Mouse (Mus musculus): Measurements from ENCODE around the gene 9330182L06Rik.

Gene 9330182L06Rik

DNA sequence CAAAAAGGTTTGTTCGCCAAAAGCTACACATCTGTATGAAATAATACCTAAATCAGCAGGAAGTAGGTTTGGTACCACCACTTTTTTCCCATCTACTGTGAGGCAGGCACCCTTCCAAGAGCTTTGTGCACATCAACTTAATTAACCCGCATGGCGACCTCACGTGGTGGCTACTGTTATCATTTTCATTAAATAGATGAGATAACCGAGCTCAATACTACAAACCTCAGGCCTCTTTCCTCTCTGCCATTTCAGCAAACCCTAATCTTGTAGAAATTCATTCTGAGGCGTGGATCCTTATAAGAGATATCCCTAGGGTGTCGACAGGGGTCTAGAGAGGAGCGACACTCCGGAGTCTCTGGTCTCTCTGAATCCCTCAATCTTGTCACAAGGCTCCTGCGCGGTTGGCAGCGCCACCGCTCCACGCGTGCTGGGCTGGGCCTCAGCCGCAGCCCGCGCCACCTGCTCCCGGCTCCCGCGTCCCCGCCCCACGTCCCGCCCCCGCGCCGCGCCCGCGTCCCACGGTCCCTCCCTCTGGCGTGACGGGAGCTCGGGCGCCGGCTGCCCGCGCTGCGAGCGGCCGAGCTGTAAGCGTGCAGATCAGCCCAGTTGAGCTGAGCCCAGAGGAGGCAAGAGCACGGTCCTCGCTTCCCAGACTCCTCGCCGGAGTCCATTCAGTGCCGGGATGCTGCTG, at the start of gene 9330182L06Rik:
9330182L06Rik (plus strand) TSS at position 533 of the 694 bp plus-strand sequence.
- peak; percentile 51 to 59 for DNase-seq (ENCODE audit: low spot score in 2 of 2)

DNA sequence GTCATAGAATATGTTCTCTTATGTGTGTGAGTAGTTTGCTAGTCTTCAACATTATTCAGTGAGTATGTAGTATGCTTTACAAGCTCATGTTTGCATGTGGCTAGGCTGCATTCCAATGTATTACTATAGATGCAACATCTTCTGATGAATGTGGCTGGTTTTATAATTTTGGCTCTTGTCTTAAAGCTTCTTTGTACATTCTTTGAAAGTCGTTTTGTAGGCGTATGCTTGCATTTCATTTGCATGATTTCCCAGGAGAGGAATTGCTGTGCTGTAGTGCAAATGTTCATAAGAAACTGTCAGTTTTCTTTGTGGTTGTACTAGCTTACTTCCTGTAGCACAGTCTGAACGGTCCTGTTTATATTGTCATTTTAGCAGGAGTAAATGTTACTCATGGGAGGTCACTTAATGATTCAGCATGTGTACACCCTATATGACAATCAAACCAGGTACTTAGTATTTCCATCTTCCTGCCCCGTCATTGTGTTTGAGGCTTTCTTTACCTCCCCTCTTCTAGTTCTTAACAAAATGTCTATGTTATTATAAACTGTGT, 38.4 kb upstream of the 9330182L06Rik start:
- no peak for DNase-seq (ENCODE audit: low spot score in 2 of 2)

DNA sequence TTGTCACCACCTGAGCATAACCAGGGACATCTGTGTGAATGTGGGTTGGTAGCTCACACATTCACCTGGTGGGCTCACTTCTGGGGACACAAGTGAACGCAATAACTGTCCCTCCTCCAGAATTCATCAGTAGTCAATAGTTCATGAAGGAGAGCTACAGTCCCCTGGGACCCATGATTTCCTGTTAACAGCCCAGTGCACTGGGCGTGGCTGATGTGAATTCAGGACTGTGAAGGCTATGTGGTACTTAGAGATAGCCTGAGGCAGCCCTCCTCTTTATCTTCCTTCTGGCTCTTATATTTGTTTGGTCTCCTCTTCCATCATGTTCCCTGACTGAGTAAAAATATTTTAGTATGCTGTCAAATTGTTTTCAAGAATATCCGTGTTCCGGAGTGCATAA, 1.6 kb upstream of the 9330182L06Rik start:
- no peak for DNase-seq (ENCODE audit: low spot score in 2 of 2)

DNA sequence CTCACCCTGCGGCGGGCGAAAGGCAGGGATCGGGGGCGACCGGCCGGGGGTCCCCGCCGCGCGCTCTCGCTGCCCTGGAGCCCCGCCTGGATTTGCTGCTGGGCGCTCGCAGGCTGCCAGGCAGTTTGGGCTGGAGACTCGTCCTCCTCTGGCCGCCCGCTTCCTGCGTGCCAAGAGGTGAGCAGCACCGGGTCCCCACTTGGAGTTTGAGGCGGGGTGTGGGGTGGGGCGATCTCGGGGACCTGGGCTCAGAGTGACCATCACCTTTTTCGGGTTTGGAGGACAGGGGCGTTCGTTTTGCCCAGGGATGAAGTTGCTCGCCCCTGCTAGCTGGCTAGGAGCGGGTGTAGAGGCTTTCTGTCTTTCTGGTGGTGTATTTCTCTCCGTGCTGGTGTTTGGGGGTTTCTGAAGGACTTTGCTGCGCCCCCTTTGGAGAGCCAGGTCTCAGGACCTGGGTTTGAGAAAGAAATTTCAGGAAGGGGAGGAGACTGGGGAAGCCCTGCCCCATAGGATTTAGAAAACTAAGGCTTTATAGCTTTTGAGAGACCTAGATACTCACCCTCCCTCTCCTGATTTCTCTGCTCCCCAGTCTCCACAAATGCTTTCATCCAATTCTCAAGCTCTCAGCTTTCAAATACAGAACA, 484 bp downstream of the 9330182L06Rik start:
- DNase-seq (ENCODE audit: low spot score in 2 of 2), result peak; percentile 14 to 21

DNA sequence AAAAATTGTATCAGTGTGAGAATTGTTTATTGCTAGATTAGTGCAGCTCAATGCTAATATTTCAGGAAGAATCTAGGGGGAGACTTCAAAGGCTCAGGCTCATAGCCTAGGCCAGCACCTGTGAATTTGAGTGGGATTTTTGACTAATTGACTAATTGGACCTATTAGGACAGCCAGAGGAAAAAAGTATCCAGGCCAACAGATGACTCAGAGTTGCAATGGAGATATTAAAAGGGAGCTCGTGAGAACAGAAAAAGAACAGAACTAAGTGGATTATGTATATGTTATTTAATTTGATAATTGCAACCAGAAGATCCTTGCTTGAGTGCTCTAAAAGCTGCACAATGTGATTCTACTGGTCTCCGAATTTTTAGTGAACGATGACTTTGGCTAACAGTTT, 3.7 kb downstream of the 9330182L06Rik start:
- no peak for DNase-seq (ENCODE audit: low spot score in 2 of 2)

DNA sequence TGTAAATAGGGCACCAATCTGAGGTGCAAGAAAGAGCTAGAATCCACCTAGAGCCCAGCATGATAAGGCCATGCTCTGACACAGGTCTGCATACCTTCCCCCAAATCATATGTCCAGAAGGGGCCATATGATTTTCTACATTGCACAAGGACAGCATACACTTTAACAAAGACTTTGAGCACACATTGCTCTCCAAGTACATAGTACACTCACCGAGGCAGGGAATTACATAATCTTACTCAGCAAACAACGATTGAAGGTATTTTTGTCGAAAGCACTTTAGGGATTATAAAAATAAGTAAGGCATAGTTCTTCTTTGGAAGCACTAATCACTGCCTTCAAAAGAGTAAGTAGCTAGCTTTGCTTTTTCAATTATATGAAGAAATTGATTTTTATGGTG, 7.1 kb downstream of the 9330182L06Rik start:
- DNase-seq (ENCODE audit: low spot score in 2 of 2), result no peak

DNA sequence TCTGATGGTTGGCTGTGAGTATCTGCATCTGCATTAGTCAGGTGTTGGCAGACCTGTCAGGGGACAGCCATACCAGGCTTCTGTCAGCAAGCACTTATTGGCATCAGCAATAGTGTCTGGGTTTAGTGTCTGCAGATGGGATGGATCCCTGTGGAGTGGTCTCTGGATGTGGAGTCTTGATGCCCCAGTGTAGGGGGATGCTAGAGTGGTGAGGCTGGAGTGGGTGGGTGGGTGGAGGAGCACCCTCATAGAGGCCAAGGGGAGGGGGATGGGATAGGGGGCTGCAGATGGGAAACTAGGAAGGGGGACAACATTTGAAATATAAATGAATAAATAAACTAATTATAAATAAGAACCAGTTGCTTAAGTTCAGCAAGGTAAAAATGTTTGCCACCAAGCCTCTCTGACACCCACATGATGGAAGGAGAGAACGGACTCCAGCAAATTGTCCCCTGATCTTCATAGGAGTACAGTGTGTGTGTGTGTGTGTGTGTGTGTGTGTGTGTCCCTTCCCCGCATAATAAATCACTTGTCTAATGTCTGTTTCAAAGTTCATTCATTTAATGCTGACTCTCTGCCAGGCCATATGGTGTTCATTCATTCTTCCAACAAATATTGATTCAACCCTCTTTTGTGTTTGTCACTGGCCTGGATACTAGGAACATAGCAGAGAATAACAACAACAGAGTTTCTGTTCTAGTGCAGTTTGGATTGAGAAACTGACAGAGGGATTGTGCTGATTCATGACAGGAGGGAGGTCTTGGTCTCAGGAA, 30.0 kb downstream of the 9330182L06Rik start:
- DNase-seq (ENCODE audit: low spot score in 2 of 2), result no peak

DNA sequence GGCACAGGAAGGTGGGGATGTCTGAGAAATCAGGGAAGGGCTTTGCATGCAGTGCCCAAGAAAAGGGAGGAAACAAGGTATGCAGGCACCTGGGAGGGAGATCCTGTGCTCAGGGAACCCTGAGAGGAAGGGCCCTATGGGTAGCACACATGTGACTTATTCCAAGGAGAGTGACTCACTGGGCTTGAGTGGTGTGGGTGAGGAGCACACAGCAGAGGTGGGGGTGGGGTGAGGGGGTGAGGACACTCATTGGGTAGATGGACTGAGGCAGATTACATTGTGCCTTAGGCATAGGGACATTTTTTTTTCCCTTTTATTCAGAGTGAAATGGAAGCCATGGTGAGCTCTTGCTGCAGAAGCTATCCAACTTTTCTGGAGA, 30.6 kb downstream of the 9330182L06Rik start:
- DNase-seq (ENCODE audit: low spot score in 2 of 2), result no peak

DNA sequence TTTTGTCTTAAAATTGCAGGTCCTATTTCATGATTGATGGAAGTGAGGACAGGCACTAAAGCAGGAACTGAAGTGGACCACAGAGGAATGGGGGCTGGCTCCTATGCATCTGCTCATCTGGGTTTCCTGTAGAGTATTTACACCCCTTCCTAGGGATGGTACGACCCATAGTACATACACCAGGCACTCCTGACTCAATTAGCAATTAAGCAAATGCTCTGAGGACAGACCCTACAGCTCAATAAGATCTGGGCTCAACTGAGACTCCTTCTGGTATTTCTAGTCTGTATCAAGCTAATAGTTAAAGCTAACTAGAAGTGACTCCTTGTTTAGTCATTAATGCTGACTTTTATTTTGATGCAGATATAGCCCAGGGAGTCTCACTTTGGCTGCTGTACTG, 60.9 kb downstream of the 9330182L06Rik start:
- DNase-seq (ENCODE audit: low spot score in 2 of 2), result no peak

DNA sequence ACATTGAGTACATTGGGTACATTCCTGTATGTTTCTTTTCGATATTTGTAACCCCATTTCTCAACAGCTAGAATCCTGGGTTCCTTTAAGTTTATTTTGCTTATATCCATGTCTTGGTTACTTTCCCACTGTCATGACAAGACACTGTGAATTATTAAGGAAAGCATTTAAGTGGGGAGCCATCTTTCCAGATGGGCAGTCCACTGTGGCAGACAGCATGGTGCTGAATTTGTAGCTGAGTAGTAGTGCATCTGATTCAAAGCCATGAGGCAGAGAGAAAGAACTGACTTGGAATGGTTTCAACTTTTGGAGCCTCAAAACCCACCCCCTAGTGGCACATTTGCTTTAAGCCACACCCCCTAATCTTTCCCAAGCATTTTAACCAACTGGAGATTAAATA, 61.6 kb downstream of the 9330182L06Rik start:
- DNase-seq (ENCODE audit: low spot score in 2 of 2), result no peak

DNA sequence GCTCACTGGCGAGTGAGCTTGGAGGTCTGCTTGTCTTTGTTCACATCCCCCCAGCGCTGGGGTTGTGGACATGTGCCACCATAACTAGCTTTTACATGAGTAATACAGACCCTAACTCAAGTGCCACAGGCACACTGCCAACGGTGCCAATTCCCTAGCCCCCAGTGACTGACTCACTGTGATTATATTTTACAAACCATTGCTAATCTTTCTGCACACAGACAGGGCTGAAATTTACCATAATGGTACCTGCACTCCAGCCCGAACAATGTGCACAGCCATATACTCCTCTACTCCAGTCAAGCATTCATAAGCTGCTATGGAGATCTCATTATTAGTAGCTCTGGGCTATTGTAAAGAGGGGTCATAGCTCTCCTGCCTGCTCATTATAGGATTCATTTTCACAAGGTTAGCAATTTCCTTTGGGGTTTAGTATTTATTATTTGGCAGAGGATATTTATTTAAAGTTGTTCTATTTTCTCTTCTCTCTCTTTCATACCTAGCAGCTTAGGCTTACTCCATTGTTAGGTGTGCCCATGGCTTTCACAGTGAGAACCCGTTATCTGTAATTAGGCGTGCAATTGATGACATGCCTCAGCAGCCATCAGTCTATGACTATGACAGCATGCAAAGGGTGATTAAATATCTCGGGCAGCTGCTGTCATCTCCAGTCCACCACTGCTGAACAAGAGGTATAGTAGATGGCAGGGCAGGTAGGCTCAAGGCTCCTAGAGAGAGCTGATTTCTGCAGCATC, 73.0 kb downstream of the 9330182L06Rik start:
- no peak for DNase-seq (ENCODE audit: low spot score in 2 of 2)

DNA sequence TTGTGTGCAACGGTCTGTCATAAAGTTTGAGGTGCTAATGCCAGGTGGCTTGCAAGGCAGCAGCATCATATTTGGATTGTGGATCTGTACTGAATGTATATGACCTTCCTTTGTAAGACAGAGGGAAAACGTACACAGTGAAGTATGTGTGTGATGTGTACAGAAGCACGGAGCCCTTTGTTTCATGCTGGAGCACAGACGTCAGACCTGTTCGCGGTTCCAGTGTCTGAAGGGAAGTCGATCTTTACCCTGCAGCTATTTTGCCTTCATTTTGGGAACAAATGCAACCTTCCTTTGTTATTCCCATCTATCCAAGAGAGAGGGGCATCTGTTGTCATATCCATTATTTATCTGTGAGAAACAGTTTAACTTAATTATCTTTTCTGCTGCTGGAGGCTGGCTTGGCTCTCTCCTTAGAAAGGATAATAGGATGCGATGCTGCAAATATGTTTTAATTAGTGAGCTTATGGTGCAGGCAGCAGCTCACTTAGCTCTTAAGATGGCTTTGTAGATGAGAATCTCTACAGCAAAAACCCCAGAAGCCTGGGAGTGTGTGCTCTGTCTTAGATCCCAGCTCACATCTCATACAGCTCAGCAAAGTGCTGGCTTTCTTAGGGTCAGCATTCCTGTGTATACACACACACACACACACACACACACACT, 73.7 kb downstream of the 9330182L06Rik start:
- no peak for DNase-seq (ENCODE audit: low spot score in 2 of 2)

DNA sequence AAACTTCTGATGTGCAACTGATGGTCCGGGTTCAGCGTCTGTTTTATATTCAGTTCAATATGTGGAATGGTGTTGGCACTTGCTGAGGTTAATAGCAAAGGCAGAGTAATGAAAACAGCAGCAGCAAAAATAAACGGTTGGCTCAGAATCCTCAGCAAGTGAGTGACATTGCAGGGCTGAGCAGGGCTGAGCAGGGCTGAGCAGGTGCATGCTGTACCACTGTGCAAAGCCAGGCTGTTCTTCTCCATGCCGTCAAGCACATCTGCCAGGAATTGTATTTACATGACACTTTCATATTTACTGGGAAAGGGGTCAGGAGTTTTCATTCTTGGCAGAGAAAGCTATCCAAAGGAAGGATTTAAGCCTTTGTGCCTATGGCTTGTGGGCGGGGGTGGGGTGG, 78.7 kb downstream of the 9330182L06Rik start:
- no peak for DNase-seq (ENCODE audit: low spot score in 2 of 2)

DNA sequence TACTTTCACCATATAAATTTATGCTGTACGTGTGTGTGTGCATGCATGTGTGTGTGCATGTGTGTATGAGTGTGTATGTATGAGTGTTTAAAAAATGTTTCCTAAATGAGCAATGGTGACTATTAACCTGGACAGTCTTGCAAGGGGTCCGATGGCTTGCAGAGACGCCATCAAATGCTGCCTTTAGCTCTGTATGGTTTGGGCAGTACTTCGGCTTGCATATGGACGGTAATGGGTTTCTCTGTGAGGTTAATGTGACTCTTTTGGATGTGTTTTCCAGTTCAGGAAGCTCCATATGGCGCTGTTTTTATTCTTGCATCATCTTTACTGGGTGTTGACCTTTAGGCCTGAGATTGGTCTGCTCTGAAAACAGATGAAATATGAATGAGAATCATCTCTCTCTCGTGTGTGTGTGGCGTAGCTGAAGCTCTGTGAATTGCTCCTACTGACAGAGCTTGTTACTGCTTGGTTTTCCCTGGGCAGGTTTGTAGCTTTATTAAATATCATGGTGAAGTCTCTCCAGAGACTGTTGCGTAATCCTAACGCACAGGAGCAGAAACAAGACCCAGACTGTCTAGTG, 79.2 kb downstream of the 9330182L06Rik start:
- no peak for DNase-seq (ENCODE audit: low spot score in 2 of 2)

DNA sequence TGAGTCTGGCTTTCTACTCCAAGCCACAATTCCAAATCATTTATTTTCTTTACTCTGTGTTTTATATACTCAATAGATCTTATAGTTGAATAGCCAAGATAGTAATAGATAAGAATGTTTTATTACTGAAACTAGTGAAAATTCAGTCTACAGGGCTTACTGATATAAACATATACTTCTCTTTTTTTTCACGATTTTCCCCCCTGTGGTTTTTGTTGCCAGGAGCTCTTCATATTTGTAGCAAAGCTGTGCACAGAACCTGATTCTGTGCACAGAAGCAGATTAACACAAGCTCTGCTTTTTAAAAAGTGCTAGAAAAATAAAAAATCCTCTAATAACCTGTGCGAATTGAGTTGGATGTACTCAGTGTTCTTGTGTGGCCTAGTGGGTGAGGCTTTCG, 79.7 kb downstream of the 9330182L06Rik start:
- no peak for DNase-seq (ENCODE audit: low spot score in 2 of 2)

DNA sequence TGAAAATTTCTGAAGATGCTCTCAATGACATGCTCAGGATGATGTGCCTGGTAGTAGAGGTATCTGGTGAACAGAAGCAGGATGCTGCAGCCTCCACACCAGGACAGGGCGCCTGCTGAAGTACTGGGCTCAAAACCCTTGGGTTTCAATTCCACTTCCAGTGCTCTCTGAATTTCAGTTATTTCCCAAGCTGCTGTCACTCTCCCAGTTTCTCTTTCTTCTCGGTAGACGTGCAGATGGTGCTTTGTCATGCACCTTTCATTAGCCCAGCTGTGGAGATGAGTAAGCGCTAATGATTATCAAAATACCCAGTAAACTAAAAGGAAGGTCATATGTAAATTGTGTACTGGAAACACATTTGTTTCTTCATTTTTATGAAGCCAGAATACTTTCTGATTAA, 80.6 kb downstream of the 9330182L06Rik start:
- no peak for DNase-seq (ENCODE audit: low spot score in 2 of 2)

DNA sequence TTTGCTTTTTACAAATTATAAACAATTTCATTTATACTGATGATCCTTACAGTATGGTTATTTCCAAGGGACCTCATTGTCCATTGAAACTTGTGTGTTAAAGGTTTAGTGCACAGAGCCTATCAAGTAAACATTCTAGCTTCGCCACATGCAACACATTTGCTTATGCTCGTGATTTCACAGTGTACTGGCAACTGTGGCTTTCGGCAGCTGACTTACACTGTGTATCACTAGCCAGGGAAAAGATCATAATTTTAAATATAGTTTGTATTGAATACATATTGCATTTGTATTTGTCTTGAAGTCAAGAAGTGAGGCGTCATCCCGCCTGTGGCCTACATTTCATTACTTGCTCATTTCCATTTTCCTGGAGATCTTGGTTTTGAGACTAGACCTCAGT, 86.2 kb downstream of the 9330182L06Rik start:
- no peak for DNase-seq (ENCODE audit: low spot score in 2 of 2)

DNA sequence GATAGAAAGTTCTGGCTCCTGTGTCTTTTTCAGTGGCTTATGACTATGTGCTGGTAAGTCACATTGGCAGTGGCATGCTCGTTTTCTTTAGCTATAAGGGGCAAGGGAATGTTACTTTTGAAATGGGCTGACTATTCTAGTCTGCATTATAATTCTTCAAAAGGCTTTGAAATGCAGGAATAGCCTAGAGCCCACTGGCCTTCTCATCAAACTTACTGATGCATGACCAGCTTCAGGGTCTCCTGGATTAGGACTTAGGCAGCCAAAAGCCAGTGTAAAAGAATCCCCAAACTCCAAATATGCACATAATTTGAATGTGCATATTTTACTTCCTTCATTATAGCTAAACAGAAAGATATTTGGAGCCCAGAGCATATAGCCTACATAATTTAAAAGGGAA, 86.7 kb downstream of the 9330182L06Rik start:
- DNase-seq (ENCODE audit: low spot score in 2 of 2), result no peak

DNA sequence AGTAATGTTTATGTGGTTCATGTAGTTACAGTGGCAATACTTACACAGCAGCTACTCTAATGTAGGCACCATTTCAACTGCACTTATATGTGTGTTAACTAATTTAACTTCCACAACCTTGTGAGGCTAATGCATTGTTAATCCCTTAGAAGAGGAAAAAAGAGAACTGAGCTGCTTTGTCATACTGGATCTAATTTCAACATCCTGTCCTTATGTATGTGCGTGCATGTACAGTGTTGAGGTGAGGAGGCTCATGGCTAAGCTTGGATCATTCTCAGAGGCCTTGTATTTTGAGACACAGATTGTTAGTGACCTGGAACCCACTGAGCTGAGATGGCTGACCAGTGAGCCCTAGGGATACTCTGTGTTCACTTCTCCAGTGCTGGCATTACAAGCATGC, 88.3 kb downstream of the 9330182L06Rik start:
- DNase-seq (ENCODE audit: low spot score in 2 of 2), result no peak

DNA sequence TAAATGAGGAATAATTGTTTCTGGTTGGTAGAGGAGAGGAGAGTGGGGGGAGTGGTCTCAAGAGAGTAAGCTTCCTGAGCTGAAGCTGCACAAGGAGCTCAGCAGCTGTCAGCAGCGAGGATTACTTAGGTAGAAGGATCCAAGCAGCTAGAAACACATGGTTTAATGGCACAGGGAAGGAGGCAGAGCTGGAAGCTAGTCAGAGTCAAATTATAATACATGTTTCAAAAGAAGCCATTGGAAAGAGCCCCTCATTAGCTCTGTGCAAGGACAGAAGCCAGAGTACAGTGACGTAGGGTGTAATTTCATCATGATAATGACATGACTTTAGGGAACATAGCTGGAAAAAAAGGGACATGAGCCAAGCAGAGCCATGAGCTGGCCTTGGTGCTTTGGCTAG, 92.2 kb downstream of the 9330182L06Rik start:
- DNase-seq (ENCODE audit: low spot score in 2 of 2), result no peak
